Mouse (Mus musculus): ENCODE data around the gene Slc22a3.

DNA sequence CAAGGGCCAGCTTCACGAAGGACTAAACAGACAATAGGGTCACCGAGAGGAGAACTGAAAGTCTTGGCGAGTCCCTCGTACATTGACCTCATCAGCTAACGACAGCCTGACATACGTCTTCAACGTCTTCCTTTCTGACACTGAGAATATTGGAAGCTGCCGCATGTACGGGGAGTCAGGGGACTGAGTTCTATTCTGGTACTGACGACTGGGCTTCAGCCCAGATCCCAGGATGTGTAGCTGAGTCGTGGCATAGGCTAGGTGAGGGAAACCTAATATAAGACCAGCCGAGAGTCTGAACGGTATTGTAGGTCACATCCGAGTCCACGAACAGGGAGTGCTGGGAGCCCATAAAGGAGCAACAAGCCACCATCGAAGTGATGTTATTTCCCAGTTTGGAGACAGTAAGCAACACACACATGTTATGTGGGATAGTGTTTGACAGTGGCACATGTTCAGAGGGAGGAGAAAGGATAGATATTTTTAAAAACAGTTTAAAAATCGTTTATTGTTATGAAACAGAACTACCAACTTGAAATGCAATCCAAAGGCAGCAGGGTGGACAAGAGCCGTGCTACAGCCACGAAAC is 87.9 kb downstream of the Slc22a3 start:
- TF ChIP-seq GATA1 (IDR thresholded peaks at IDR 0.05; ENCODE audit: low read length), result no peak
- TF ChIP-seq TAL1 (IDR thresholded peaks at IDR 0.05; ENCODE audit: low read length), result no peak
